Comparison of ENCODE assay signal across 25 mouse cellular contexts in genomic region chr6:120079547-120079946, GRCm38 (mm10). TPM values are rescaled to one million over a fixed set of nuclear protein-coding genes. Genes with fewer than 3 reads are reported as not detected.
A peak's percentile ranks its signal among the peaks of the same experiment; 100 is the strongest.
DNase-seq lines count a peak whose midpoint lies in the region; TF ChIP-seq lines count a peak whose summit lies in the region.
"Had no signal": no experiment of that assay in that cellular context is flagged by ENCODE, and none has a peak within 500 bp of the region (broad histone marks: within the 10 kb centered on the region; RNA-seq: fewer than 3 reads in every experiment).

No protein-coding gene starts in this region.

- no peak for TF ChIP-seq POLR2A in thymus, adult 2 months (IDR thresholded peaks at IDR 0.05; ENCODE audit: control insufficient read depth, extremely low read depth, insufficient read depth, low read length, poor library complexity)

- WGBS in thymus, adult 2 months: 91% methylated on average over 10 of the region's 10 CpGs

- DNase-seq in ES-CJ7 (ENCODE audit: low read depth, low spot score) (peak; percentile 64), R1 (ENCODE audit: low read depth, low spot score) (peak; percentile 72)
- DNase-seq in right cerebral cortex, postnatal 10 days (ENCODE audit: low spot score in 2 of 2): no peak
- DNase-seq in thymus, adult 2 months: no peak
- no peak for DNase-seq in cerebellum, adult 9-10 months
- DNase-seq: adrenal gland, adult 8-10 months; adrenal gland, postnatal 14 days; adrenal gland, postnatal 36 days; cerebellum, adult 11-12 months; cerebellum, adult 2 months; cerebellum, adult 9-11 months; cerebellum, postnatal 14 days; cerebellum, postnatal 36 days; embryo, embryonic 11 days had no signal

- no peak overlapping the region for H3K4me3 ChIP-seq in thymus, adult 2 months (ENCODE audit: control insufficient read depth, insufficient read depth, low read length)
- H3K4me3 ChIP-seq: embryonic facial prominence, embryonic 13.5 days; embryonic facial prominence, embryonic 15.5 days; erythroblast, embryonic 14.5 days; forebrain, embryonic 10.5 days; forebrain, embryonic 12.5 days had no signal

- TF ChIP-seq CTCF in thymus, adult 2 months (IDR thresholded peaks at IDR 0.05; ENCODE audit: borderline replicate concordance, control insufficient read depth, extremely low read depth, insufficient read depth, low read length, poor library complexity): no peak

- H3K4me1 ChIP-seq in thymus, adult 2 months (replicated peaks; ENCODE audit: control insufficient read depth, insufficient read depth, low read length): peaks cover 25% of the 10 kb centered on the region
- H3K4me1 ChIP-seq: forebrain, embryonic 10.5 days; forebrain, embryonic 12.5 days had no signal

- no peaks in the 10 kb centered on the region for H3K36me3 ChIP-seq in thymus, adult 2 months (ENCODE audit: control insufficient read depth, insufficient read depth, low read length)
- H3K36me3 ChIP-seq: embryonic facial prominence, embryonic 13.5 days; embryonic facial prominence, embryonic 15.5 days; forebrain, embryonic 10.5 days; forebrain, embryonic 12.5 days; G1E had no signal

- H3K27me3 ChIP-seq in thymus, adult 2 months (ENCODE audit: control insufficient read depth, insufficient read depth, low read length): no peaks in the 10 kb centered on the region
- H3K27me3 ChIP-seq: embryonic facial prominence, embryonic 13.5 days; embryonic facial prominence, embryonic 15.5 days; forebrain, embryonic 12.5 days; Patski had no signal

- H3K27ac ChIP-seq in thymus, adult 2 months (ENCODE audit: control insufficient read depth, insufficient read depth, low read length): no peak overlapping the region
- H3K27ac ChIP-seq: embryonic facial prominence, embryonic 13.5 days; embryonic facial prominence, embryonic 15.5 days; forebrain, embryonic 10.5 days; forebrain, embryonic 12.5 days had no signal

RNA-seq across cellular contexts. Expression of gene Ninj2, which starts 13.6 kb away (rescaled TPM):
- 0.26 and 0.33 TPM in 2 replicates for polyA plus RNA-seq in thymus, adult 2 months (2012; rRNA removed)
- polyA plus RNA-seq: C2C12; embryonic facial prominence, embryonic 11.5 days; embryonic facial prominence, embryonic 13.5 days; embryonic facial prominence, embryonic 15.5 days; erythroblast, embryonic 14.5 days; forebrain, embryonic 10.5 days; forebrain, embryonic 12.5 days; forebrain, embryonic 14.5 days; forebrain, embryonic 16.5 days; G1E had no signal

RNA-seq across cellular contexts. Expression of gene Wnk1, which starts 41.1 kb away (rescaled TPM):
- 180 and 194 TPM in 2 replicates for polyA plus RNA-seq in thymus, adult 2 months (2012; rRNA removed)

Comparison
In these comparisons a context has a peak if more than half of its experiments do, and no peak if none do; other contexts are left out.
1. DNase-seq: peak in ES-CJ7 (single experiment) and R1 (single experiment); none in right cerebral cortex, postnatal 10 days (0 of 2), thymus, adult 2 months (single experiment) and cerebellum, adult 9-10 months (single experiment).